Mouse (Mus musculus) sigmoid colon, adult 10 weeks (tissue): ENCODE results near the gene Zfp94. TPM values are rescaled to one million over a fixed set of nuclear protein-coding genes. Genes with fewer than 3 reads are reported as not detected.

Source experiments
- polyA plus RNA-seq: library from polyadenylated mRNA; stranded (reverse); fragments of 350-450 nt; fragmentation: Illumina TruSeq; extraction: RNeasy Lipid Tissue Mini Kit (QIAGEN cat#74804); gene quantifications from one replicate; pipeline ENCODE4 v1.2.3, GENCODE M21; 2014; ENCODE audit warnings: low read depth, low replicate concordance

Zfp94 gene
- polyA plus RNA-seq: 0.85 TPM

DNA sequence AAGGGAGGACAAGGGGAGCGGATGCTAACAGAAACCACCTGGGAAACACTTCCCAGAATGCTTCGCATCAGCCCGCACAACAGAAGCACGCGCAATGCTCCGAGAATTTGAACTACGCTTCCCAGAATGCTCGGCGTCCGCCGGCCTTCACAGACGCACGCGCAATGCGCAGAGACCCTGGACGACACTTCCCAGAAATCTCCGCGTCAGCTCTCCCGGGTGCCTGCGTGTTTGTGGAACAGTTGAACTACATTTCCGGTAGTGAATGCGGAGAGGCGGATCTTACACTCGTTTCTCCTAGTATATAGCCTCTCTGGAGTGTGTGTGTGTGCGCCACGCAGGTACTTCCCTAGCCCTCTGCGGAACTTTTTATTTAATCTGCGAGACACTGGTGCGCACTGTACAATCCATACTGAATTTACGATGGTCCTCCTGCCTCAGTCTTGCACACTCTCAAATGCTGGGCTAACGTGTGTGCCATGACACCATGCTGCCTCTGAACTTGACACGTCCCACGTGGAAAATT is at the start of gene Zfp94:
Zfp94 (minus strand) TSS at position 100 of the 526 bp plus-strand sequence.

DNA sequence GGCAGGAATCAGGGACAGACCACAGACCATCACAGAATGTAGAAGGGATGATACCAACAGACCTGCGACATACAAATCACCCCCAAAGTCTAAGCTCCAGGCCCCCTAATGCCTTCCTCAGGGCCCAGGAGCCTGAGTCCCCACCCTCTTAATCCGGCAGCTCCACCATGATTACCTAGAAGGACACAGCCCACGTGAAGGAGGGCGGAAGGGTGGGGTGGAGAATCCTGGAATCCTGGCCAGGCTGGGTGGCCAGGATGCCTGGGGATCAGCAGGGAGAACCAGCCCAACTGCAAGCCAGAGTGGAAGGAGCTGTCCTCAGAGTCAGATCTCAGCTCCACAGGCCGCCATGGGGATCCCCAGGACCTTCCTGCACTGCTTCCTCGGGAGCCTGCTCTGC is 32.4 kb upstream of the Zfp94 start, which contains the start of gene Lypd5:
Lypd5 (plus strand) TSS at position 301 of the 400 bp plus-strand sequence.

DNA sequence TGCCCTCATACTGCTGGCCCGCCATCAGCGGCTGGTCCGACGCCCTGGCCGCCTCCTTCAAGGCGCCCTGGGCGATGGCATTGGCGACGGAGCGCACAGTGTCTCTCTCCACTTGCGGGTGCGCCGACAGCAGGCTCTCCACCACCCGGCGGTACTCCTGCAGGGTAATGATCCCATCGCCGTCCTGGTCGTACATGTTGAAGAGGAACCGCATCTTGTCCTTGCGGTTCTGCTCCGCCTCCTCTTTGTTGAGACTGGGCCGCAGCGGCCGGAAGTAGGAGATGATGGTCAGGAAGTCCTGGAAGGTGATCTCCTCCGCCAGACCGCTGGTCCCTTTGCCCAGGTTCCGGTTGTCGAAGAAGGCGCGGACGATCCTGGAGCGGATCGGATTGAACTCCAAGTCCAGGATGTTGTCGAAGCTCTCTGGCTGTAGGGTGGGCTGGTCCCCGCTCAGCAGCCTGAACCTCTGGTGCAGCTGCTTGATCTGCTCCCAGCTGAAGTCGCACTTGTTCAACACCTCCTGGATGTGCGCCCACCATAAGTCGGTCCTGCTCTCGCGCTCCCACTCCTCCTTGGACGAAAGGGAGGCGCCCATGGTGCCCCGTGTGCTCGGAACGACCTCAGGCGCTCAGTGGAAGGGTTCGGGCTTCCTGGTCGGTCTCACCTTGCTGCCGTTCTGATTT is 17.0 kb upstream of the Zfp94 start, which contains the start of gene Tescl:
Tescl (minus strand) TSS at position 633 of the 683 bp plus-strand sequence.

DNA sequence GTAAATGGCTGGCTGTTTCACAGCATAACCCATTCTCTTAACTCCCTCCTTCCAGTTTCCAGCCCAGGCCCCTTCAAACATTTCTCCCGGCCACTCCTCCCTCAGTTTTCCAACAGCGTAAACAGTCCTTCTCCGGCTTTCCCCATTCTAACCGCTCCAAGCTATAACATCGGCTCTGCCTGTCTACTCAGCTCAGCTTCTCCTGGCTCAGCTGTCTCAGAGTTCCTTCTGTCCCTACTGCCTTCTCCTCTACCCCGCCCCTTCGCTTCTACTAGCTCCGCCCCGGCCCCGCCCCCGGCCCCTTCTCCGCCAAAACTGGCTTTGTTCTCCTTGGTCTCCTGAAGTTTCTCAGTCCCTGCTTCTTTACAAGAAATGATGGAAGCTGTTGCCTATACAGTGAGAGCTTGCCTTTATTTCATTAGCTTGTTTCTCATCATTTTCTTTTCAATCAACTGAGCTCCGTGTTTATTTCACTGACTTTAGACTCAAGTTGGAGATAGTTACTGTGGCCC is 15.6 kb downstream of the Zfp94 start, which contains the start of gene Zfp61:
Zfp61 (minus strand) TSS at position 462 of the 512 bp plus-strand sequence.

DNA sequence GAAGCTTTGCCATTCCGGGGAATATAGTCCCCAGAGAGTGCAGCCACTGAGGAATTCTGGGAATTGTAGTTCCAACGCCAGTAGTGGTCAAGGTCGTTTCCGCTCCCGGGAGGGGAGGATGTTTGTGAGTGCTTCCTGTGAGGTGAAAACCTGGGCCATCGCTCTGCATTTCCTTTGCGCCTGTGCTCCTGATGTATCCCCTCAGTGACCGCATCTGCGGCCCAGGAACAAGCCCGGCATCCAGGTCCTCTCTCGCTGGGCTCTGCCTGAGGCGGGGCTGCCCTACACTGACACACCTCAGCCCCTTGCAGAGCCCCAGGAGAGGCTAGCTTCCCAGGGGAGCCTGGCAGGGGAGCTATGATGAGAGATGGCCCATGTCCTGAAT is 46.2 kb downstream of the Zfp94 start, which contains the start of gene Zfp93:
Zfp93 (plus strand) TSS at position 133 of the 385 bp plus-strand sequence.

DNA sequence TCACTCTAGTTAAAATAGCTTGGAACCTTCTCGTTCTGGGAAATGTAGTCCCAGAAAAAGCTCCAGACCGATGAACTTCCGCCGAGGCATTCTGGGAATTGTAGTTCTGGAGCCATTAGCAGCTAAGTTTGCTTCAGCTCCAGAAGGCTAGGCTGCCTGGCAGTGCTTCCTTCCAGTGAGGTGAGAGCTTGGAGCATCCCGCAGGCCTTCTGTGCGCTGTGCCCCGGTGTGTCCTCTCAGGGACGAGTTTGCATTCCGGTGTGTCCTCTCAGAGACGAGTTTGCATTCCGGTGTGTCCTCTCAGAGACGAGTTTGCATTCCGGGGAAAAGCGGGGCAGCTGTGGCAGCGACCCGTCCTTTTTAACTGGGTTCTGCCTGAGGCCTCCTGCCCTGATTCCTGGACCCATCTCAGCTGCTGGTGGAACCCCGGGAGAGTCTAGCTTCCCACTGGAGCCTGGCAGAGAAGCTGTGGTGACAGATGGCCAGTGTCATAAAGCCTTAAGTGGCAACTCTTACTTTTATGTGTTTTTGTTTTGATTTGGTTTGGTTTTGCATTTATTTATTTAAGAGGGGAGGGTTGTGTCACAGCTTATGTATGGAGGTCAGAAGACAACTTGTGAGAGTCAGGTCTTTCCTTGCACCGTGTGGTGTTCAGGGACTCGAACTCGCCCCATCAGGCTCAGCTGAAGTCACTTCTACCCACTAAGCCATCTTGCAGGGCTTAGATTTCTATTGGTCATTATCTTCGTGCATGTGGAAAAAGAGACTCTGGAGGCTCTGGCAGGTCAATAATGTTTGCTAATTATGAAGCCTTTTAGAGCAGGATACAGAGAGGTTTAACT is 61.6 kb downstream of the Zfp94 start, which contains the start of gene Zfp108:
Zfp108 (plus strand) TSS at position 162 of the 842 bp plus-strand sequence.

Other genes with a start within 250 kb of the Zfp94 start
- gene Zfp180, start 234.7 kb downstream of the Zfp94 start, polyA plus RNA-seq: 12.2 TPM
- 1.7 TPM for gene Zfp112, start 204.4 kb downstream of the Zfp94 start, polyA plus RNA-seq
- 7.3 TPM for gene Zfp235, start 182.5 kb downstream of the Zfp94 start, polyA plus RNA-seq
- 0.50 TPM for gene Zfp114, start 141.6 kb downstream of the Zfp94 start, polyA plus RNA-seq
- gene Zfp111, start 105.2 kb downstream of the Zfp94 start, polyA plus RNA-seq: 9.3 TPM
- gene Zfp109, start 79.1 kb downstream of the Zfp94 start, polyA plus RNA-seq: 3.1 TPM
- 2.7 TPM for gene Zfp108, start 61.9 kb downstream of the Zfp94 start, polyA plus RNA-seq
- gene Zfp93, start 46.2 kb downstream of the Zfp94 start, polyA plus RNA-seq: 3.0 TPM
- gene Zfp61, start 15.4 kb downstream of the Zfp94 start, polyA plus RNA-seq: 6.9 TPM
- gene Tescl, start 17.3 kb upstream of the Zfp94 start, polyA plus RNA-seq: not detected
- gene Lypd5, start 32.5 kb upstream of the Zfp94 start, polyA plus RNA-seq: not detected
- 1.0 TPM for gene Kcnn4, start 53.6 kb upstream of the Zfp94 start, polyA plus RNA-seq
- gene Smg9, start 83.0 kb upstream of the Zfp94 start, polyA plus RNA-seq: not detected
- not detected for gene Irgc1, start 135.6 kb upstream of the Zfp94 start, polyA plus RNA-seq
- gene Plaur, start 145.8 kb upstream of the Zfp94 start, polyA plus RNA-seq: 1.7 TPM
- gene Cadm4, start 165.4 kb upstream of the Zfp94 start, polyA plus RNA-seq: 0.19 TPM
- gene Zfp428, start 190.3 kb upstream of the Zfp94 start, polyA plus RNA-seq: not detected
- gene AC161166.1, start 195.8 kb upstream of the Zfp94 start, polyA plus RNA-seq: not detected
- 7.1 TPM for gene Irgq, start 214.0 kb upstream of the Zfp94 start, polyA plus RNA-seq
- gene Pinlyp, start 229.5 kb upstream of the Zfp94 start, polyA plus RNA-seq: not detected
- 1.5 TPM for gene Xrcc1, start 229.6 kb upstream of the Zfp94 start, polyA plus RNA-seq